Mouse (Mus musculus) lung, adult 18-20 months (tissue): ENCODE data around the gene Slc29a3.
"Not testable (repeated sequence)": the region's sequence is repeated elsewhere in the genome, so short reads cannot be mapped to it uniquely, and the experiment has no call there.

Experiments used
- DNase-seq, 2 experiments: peaks; one replicate each; pipeline ENCODE4 v3.0.0; 2022; ENCODE audit warnings: mixed read lengths in 2 of 2

Slc29a3 gene

GRCm38 (mm10) chr10:60723345-60723744 lies 29.2 kb downstream of the Slc29a3 start:
- no peak for DNase-seq

- DNase-seq: no peak
These were observed 31.0 kb downstream of the Slc29a3 start for GRCm38 (mm10) chr10:60721640-60722039.

- DNase-seq: no peak
These were observed 32.1 kb downstream of the Slc29a3 start for GRCm38 (mm10) chr10:60720461-60720860.

GRCm38 (mm10) chr10:60718491-60718890 lies 34.1 kb downstream of the Slc29a3 start:
- no peak for DNase-seq

GRCm38 (mm10) chr10:60716449-60716848 lies 36.1 kb downstream of the Slc29a3 start:
- no peak for DNase-seq

- not testable (repeated sequence) for DNase-seq
These were observed 40.3 kb downstream of the Slc29a3 start for GRCm38 (mm10) chr10:60712299-60712698.

GRCm38 (mm10) chr10:60708837-60709236 lies 43.8 kb downstream of the Slc29a3 start:
- DNase-seq: no peak

GRCm38 (mm10) chr10:60706268-60706667 lies 46.3 kb downstream of the Slc29a3 start:
- no peak for DNase-seq

GRCm38 (mm10) chr10:60705134-60705533 lies 47.5 kb downstream of the Slc29a3 start:
- no peak for DNase-seq

GRCm38 (mm10) chr10:60697775-60698174 lies 54.8 kb downstream of the Slc29a3 start:
- no peak for DNase-seq

GRCm38 (mm10) chr10:60696975-60697374 lies 55.6 kb downstream of the Slc29a3 start:
- peak; percentile 38 to 51 for DNase-seq

GRCm38 (mm10) chr10:60696390-60696789 lies 56.2 kb downstream of the Slc29a3 start, which contains the start of gene Cdh23:
Cdh23 (minus strand) TSS chr10:60696490.
- no peak for DNase-seq

- no peak for DNase-seq
These were observed 60.8 kb downstream of the Slc29a3 start for GRCm38 (mm10) chr10:60691671-60692390.

GRCm38 (mm10) chr10:60690960-60691359 lies 61.6 kb downstream of the Slc29a3 start:
- DNase-seq: peak; percentile 32 to 35

- no peak for DNase-seq
These were observed 63.2 kb downstream of the Slc29a3 start for GRCm38 (mm10) chr10:60689396-60689795.

- DNase-seq: peak; percentile 33
These were observed 65.4 kb downstream of the Slc29a3 start for GRCm38 (mm10) chr10:60687011-60687776.

- no peak for DNase-seq
These were observed 66.0 kb downstream of the Slc29a3 start for GRCm38 (mm10) chr10:60686641-60686975.

GRCm38 (mm10) chr10:60685764-60686640 lies 66.6 kb downstream of the Slc29a3 start:
- DNase-seq: no peak

GRCm38 (mm10) chr10:60678926-60679325 lies 73.7 kb downstream of the Slc29a3 start:
- DNase-seq: no peak

GRCm38 (mm10) chr10:60677319-60677718 lies 75.3 kb downstream of the Slc29a3 start:
- DNase-seq: no peak

- peak in 1 of 2 experiments; percentile 6 for DNase-seq
These were observed 82.4 kb downstream of the Slc29a3 start for GRCm38 (mm10) chr10:60670166-60670565.

GRCm38 (mm10) chr10:60668591-60668990 lies 84.0 kb downstream of the Slc29a3 start:
- DNase-seq: no peak
